Mouse (Mus musculus) kidney, embryonic 16.5 days (tissue): Measurements from ENCODE around the gene Scfd2. TPM values are rescaled to one million over a fixed set of nuclear protein-coding genes. Genes with fewer than 3 reads are reported as not detected.

Source experiments
- ATAC-seq: fragments of 200-750 bp; cut with Nextera tagmentation; 2 replicates; pipeline ENCODE4 v1.8.0; 2017; ENCODE audit warnings: moderate TSS enrichment; ENCODE audit not compliant: low FRiP score, low TSS enrichment
- H3K27ac ChIP-seq: fragments of 300-500 bp; sonication (generic); 2 replicates; pipeline ENCODE4 v1.5.1; 2014; ENCODE audit warnings: low read length
- H3K27me3 ChIP-seq: fragments of 300-500 bp; sonication (generic); 2 replicates; pipeline ENCODE4 v1.6.1; 2014; ENCODE audit warnings: low read length, control low read depth, mixed read lengths; ENCODE audit not compliant: insufficient read depth
- H3K36me3 ChIP-seq: fragments of 300-500 bp; sonication (generic); 2 replicates; pipeline ENCODE4 v1.6.1; 2014; ENCODE audit warnings: low read length, control low read depth, mixed read lengths; ENCODE audit not compliant: insufficient read depth
- H3K4me1 ChIP-seq: fragments of 300-500 bp; sonication (generic); 2 replicates; pipeline ENCODE4 v1.6.1; 2014; ENCODE audit warnings: low read length, control low read depth, mixed read lengths; ENCODE audit not compliant: insufficient read depth
- H3K4me2 ChIP-seq: fragments of 300-500 bp; sonication (generic); replicated peaks from 2 replicates; pipeline ENCODE4 v1.6.1; 2014; ENCODE audit warnings: low read depth, low read length
- H3K4me3 ChIP-seq: fragments of 300-500 bp; sonication (generic); 2 replicates; pipeline ENCODE4 v1.5.1; 2014; ENCODE audit warnings: mild to moderate bottlenecking, low read length
- H3K9ac ChIP-seq: fragments of 300-500 bp; sonication (generic); replicated peaks from 2 replicates; pipeline ENCODE4 v1.6.1; 2014; ENCODE audit warnings: low read length
- H3K9me3 ChIP-seq: fragments of 300-500 bp; sonication (generic); 2 replicates; pipeline ENCODE4 v1.6.1; 2016; ENCODE audit warnings: low read length, control low read depth
- WGBS: fragments of 180-500 bp; shearing (Covaris S2); extraction: QIAGEN DNeasy Blood & Tissue Kit; methylation state at CpG from one replicate; pipeline ENCODE4 v1.1.7; 2014; 5-methylcytosine and 5-hydroxymethylcytosine counted together
- polyA plus RNA-seq: library from polyadenylated mRNA; unstranded; fragments of >200 nt; fragmentation: Nextera tagmentation; extraction: Ambion mirVana; gene quantifications from 2 replicates; pipeline ENCODE4 v1.2.1, GENCODE M21; 2015

The Scfd2 gene
- polyA plus RNA-seq: 17.9 and 19.2 TPM in 2 replicates

GRCm38 (mm10) chr5:74531630-74532280, at the start of gene Scfd2:
Gene Scfd2, minus strand, starts transcription at chr5:74531759.
- peaks cover 23% of the 10 kb centered on the region for H3K4me1 ChIP-seq
- no peaks in the 10 kb centered on the region for H3K36me3 ChIP-seq
- peak; percentile 86 for ATAC-seq
- H3K4me2 ChIP-seq: peak within 1 kb of the TSS; percentile 97
- H3K9ac ChIP-seq: peak within 1 kb of the TSS; percentile 70
- peak within 1 kb of the TSS; percentile 48 for H3K27ac ChIP-seq
- 6% methylated on average over 35 of the region's 35 CpGs for WGBS
- no peaks in the 10 kb centered on the region for H3K9me3 ChIP-seq
- H3K4me3 ChIP-seq: peak within 1 kb of the TSS; percentile 97
- H3K27me3 ChIP-seq: no peaks in the 10 kb centered on the region

DNA sequence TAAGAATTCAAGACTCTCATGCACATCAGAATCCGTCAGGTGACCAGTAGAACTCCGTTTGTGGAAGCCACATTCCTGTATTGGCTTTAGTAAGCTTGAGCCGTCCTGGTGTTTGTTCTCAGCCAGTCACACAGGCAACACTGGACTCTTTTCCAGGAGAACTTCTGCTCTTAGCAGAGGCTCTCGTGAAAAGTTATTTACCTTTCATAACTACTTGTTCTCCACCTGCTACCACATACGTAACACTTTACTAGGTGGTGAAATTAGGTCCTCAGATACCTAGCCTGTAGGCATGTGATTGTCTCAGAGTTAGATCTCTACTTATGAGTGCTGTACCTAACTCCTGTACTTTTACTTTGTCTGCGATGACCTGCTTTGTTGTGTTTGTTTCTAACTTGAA, 40.2 kb upstream of the Scfd2 start:
- WGBS: 89% methylated on average over 6 of the region's 6 CpGs
- H3K4me1 ChIP-seq: no peaks in the 10 kb centered on the region
- peaks cover 34% of the 10 kb centered on the region for H3K36me3 ChIP-seq
- no peak overlapping the region for H3K9ac ChIP-seq
- no peaks in the 10 kb centered on the region for H3K9me3 ChIP-seq
- ATAC-seq: no peak
- no peaks in the 10 kb centered on the region for H3K27me3 ChIP-seq
- H3K4me2 ChIP-seq: no peak overlapping the region
- no peak overlapping the region for H3K4me3 ChIP-seq
- no peak overlapping the region for H3K27ac ChIP-seq

GRCm38 (mm10) chr5:74561151-74561550, 29.6 kb upstream of the Scfd2 start:
- 84% methylated on average over 1 of the region's 1 CpGs for WGBS
- Histone ChIP-seq H3K4me2 (no peak overlapping the region), H3K36me3 (peaks cover 47% of the 10 kb centered on the region), H3K9me3 (no peaks in the 10 kb centered on the region), H3K9ac (no peak overlapping the region), H3K27me3 (no peaks in the 10 kb centered on the region), H3K27ac (no peak overlapping the region), H3K4me3 (no peak overlapping the region), H3K4me1 (no peaks in the 10 kb centered on the region)
- ATAC-seq: no peak

DNA sequence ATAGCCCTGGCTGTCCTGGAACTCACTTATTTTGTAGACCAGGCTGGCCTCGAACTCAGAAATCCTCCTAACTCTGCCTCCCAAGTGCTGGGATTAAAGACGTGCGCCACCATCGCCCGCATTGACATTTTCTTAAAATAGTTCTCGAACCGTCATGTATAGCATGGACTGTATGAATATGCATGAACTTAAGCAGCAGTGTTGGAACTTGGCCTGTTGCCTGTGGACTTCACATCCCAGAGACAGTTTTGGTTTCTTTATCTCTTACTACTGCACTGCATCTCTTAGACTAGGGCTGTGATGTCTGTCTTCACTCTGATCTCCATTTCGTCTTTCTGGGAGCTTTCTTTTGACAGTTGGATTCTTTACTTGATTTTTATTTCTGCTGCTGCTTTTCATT, 18.0 kb upstream of the Scfd2 start:
- no peak for ATAC-seq
- Histone ChIP-seq H3K9me3 (no peaks in the 10 kb centered on the region), H3K4me2 (no peak overlapping the region), H3K4me3 (no peak overlapping the region), H3K27me3 (no peaks in the 10 kb centered on the region), H3K36me3 (peaks cover 39% of the 10 kb centered on the region), H3K27ac (no peak overlapping the region), H3K4me1 (no peaks in the 10 kb centered on the region), H3K9ac (no peak overlapping the region)
- WGBS: 89% methylated on average over 8 of the region's 8 CpGs

DNA sequence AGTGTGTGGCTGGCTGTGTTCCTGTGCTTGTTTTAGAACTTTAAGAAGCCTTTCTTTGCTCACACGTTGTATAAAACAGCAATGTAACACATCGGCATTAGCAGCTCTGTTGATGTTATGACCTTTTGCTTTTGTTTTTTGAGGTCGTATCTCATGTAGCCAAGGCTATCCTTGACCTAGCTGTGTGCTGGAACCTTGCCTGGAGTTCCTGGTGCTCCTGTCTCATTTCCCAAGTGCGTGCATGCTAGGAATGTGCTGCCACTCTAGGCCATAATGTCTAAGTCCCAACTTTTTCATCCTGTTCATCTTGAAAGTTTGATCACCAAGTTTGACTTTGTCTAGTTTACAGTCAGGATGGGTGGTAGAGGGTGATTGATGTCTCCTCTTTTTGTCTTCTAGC, 14.0 kb upstream of the Scfd2 start:
- Histone ChIP-seq H3K9ac (no peak overlapping the region), H3K27ac (no peak overlapping the region), H3K4me2 (no peak overlapping the region), H3K4me1 (no peaks in the 10 kb centered on the region), H3K4me3 (no peak overlapping the region), H3K27me3 (no peaks in the 10 kb centered on the region), H3K36me3 (peaks cover 40% of the 10 kb centered on the region), H3K9me3 (no peaks in the 10 kb centered on the region)
- ATAC-seq: no peak
- WGBS: 88% methylated on average over 4 of the region's 4 CpGs

DNA sequence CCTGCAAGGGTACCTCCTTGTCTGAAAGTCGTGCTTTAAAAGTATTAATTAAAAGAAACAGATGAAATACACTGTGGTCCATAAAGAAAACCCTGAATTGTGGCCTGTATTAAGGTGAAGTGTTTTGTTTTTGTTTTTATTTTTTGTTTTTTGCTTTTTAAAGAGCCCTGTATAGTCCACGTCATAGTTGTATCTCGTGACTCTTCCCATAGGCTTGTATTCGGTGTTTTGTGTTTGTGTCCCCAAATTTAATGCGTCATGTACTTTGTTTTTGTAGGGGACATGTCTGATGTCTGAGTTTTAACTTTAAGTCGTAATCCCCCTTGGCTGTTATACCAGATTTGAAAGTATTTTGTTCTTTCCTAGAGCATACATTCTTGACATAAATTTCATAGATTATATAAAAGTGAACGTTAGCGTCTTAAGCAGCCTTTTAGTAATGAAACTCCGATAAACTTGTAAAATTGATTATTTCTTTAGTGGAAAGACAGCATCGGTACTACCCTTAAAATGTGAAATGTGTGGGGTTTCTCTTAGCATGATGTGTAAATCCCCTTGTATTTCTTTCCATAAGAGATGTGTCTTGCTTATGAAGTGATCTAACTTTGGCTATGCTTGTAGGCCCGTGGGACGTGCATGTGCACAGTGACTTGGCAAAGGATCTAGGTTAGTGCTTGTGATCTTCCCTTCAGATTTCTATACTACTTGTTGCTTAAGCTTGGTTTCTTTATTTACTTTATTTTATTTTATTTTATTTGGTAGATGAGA, 4.8 kb upstream of the Scfd2 start:
- no peaks in the 10 kb centered on the region for H3K27me3 ChIP-seq
- H3K36me3 ChIP-seq: 0 out of 2 replicates have a peak, but pooled peaks cover 3% of the 10 kb centered on the region
- peak overlapping the region; percentile 97 for H3K9ac ChIP-seq
- ATAC-seq: no peak
- peak overlapping the region; percentile 95; the same call in 1 of the 2 replicates for H3K27ac ChIP-seq
- 37% methylated on average over 12 of the region's 12 CpGs for WGBS
- H3K4me2 ChIP-seq: peak overlapping the region; percentile 76
- H3K4me3 ChIP-seq: peak overlapping the region; percentile 94
- peaks cover 17% of the 10 kb centered on the region for H3K4me1 ChIP-seq
- no peaks in the 10 kb centered on the region for H3K9me3 ChIP-seq

DNA sequence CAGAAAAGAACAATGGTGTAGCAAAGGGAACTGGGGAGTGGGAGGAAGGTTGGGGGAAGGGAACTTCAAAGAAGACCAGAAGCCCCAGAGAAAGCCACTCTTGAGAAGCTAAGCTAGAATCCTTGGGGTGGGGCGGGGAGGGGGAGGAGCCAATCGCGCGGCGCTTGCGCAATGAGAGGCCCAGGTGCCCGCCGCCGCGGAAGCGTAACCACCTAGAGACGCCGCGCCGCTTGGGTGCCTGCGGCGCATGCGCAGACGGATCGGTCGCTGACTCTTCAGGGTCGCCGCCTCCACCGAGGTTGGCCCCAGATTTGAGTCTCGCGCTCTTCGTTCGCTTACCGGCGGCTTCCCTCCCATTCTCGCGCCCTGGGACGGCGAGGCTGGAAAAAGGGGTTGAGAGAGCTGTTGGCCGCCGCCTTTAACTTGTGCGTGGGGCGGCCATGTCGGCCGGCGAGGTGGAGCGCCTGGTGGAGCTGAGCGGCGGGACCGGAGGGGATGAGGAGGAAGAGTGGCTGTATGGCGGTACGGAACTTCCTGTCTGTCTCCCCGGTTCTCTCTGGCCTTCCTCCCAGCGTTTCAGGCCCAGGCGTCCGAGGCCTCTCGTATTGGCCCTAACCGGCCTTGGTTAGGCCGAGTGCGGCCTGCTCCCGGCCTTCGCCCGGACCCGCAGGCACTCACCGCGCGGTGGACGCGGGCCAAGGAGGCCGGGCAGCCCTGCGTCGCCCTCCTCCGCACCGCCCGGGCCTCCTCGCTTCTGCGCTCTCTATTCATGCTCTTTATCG, 3.9 kb upstream of the Scfd2 start, which contains the start of gene Fip1l1:
Fip1l1 (plus strand) TSS at position 210 of the 782 bp plus-strand sequence.
- no peaks in the 10 kb centered on the region for H3K9me3 ChIP-seq
- peak within 1 kb of the TSS; percentile 94 for H3K4me3 ChIP-seq
- ATAC-seq: peak; percentile 94
- peak within 1 kb of the TSS; percentile 97 for H3K9ac ChIP-seq
- peaks cover 23% of the 10 kb centered on the region for H3K4me1 ChIP-seq
- no peaks in the 10 kb centered on the region for H3K27me3 ChIP-seq
- H3K4me2 ChIP-seq: peak within 1 kb of the TSS; percentile 76
- H3K27ac ChIP-seq: peak within 1 kb of the TSS; percentile 95
- WGBS: under 1% methylated on average over 73 of the region's 73 CpGs
- 0 out of 2 replicates have a peak, but pooled peaks cover 3% of the 10 kb centered on the region for H3K36me3 ChIP-seq

DNA sequence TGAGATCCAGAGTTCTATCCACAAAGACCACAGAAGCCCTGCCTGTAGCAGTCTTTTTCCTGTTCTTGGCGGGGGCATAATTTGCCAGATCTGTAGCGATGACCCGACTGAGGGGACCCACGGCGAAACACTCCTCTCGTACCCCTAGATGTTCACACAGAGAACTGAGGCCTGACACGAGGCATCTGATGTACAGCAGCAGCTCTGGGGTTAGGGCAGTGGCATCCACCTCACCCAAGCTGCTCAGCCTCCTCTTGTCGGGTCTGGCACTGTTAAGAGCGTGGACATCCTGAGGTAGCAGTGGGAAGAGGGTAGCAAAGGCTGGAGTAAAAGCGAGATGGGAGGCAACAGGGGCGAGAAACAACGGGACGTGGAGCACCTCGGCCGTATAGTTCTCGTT, 774 bp downstream of the Scfd2 start:
- Histone ChIP-seq H3K27ac (no peak overlapping the region), H3K36me3 (no peaks in the 10 kb centered on the region), H3K9me3 (no peaks in the 10 kb centered on the region), H3K9ac (peak overlapping the region; percentile 70), H3K4me2 (peak overlapping the region; percentile 97), H3K4me1 (peaks cover 18% of the 10 kb centered on the region), H3K4me3 (peak overlapping the region; percentile 97), H3K27me3 (no peaks in the 10 kb centered on the region)
- WGBS: 16% methylated on average over 16 of the region's 16 CpGs
- ATAC-seq: no peak

- no peak overlapping the region for H3K4me3 ChIP-seq
- H3K27ac ChIP-seq: no peak overlapping the region
- no peaks in the 10 kb centered on the region for H3K36me3 ChIP-seq
- H3K9ac ChIP-seq: no peak overlapping the region
- H3K27me3 ChIP-seq: no peaks in the 10 kb centered on the region
- peaks cover 12% of the 10 kb centered on the region for H3K4me1 ChIP-seq
- 79% methylated on average over 5 of the region's 5 CpGs for WGBS
- H3K4me2 ChIP-seq: no peak overlapping the region
- no peaks in the 10 kb centered on the region for H3K9me3 ChIP-seq
- ATAC-seq: no peak
These were observed 4.5 kb downstream of the Scfd2 start for GRCm38 (mm10) chr5:74527025-74527424.
